Comparison of ENCODE assay signal across 12 mouse cellular contexts in genomic region chr6:30177305-30177704, GRCm38 (mm10).
DNase-seq lines count a peak whose midpoint lies in the region; ATAC-seq and TF ChIP-seq lines count a peak whose summit lies in the region.
"Had no signal": no experiment of that assay in that cellular context is flagged by ENCODE, and none has a peak within 500 bp of the region (broad histone marks: within the 10 kb centered on the region; RNA-seq: fewer than 3 reads in every experiment).

No protein-coding gene starts in this region.

- under 1% methylated on average over 14 of the region's 14 CpGs for WGBS in intestine, embryonic 14.5 days
- WGBS in intestine, postnatal 0 days = 4% methylated on average over 14 of the region's 14 CpGs
- WGBS in neural tube, embryonic 15.5 days = 1% methylated on average over 14 of the region's 14 CpGs

- peaks cover 32% of the 10 kb centered on the region for H3K4me1 ChIP-seq in intestine, embryonic 14.5 days (replicated peaks; ENCODE audit: control insufficient read depth, insufficient read depth, low read length)
- H3K4me1 ChIP-seq in intestine, postnatal 0 days (replicated peaks; ENCODE audit: control insufficient read depth, insufficient read depth, low read length) = no peaks in the 10 kb centered on the region
- H3K4me1 ChIP-seq in neural tube, embryonic 15.5 days = peaks cover 48% of the 10 kb centered on the region

- TF ChIP-seq CTCF in intestine, postnatal 0 days (IDR thresholded peaks at IDR 0.05; ENCODE audit: low read depth) = no peak

- ATAC-seq in intestine, embryonic 14.5 days (replicated peaks; ENCODE audit: low FRiP score, low TSS enrichment, low read depth) = no peak
- ATAC-seq in intestine, postnatal 0 days = no peak
- ATAC-seq in neural tube, embryonic 15.5 days (ENCODE audit: low FRiP score) = no peak

- H3K27me3 ChIP-seq in intestine, embryonic 14.5 days (replicated peaks; ENCODE audit: control insufficient read depth, insufficient read depth, low read length) = peaks cover 96% of the 10 kb centered on the region
- peaks cover 97% of the 10 kb centered on the region for H3K27me3 ChIP-seq in intestine, postnatal 0 days (replicated peaks; ENCODE audit: control insufficient read depth, insufficient read depth, low read length)
- peaks cover 93% of the 10 kb centered on the region for H3K27me3 ChIP-seq in neural tube, embryonic 15.5 days (replicated peaks)

- H3K9me3 ChIP-seq in intestine, embryonic 14.5 days (ENCODE audit: control insufficient read depth, low read length) = no peaks in the 10 kb centered on the region
- H3K9me3 ChIP-seq in intestine, postnatal 0 days (ENCODE audit: control insufficient read depth) = no peaks in the 10 kb centered on the region
- H3K9me3 ChIP-seq in neural tube, embryonic 15.5 days (replicated peaks) = no peaks in the 10 kb centered on the region
- H3K9me3 ChIP-seq: embryonic facial prominence, embryonic 15.5 days; hindbrain, embryonic 12.5 days; liver, embryonic 13.5 days had no signal

- DNase-seq in intestine, embryonic 14.5 days (ENCODE audit: low spot score) = peak; percentile 77
- DNase-seq in neural tube, embryonic 10.5 days (ENCODE audit: extremely low spot score, low spot score) = peak; percentile 49
- peak; percentile 51 for DNase-seq in embryo, embryonic 9.5 days (ENCODE audit: extremely low spot score)
- no peak for DNase-seq in urinary bladder, adult 2 months (ENCODE audit: low spot score)
- DNase-seq in heart, postnatal 4 days = no peak
- DNase-seq: liver, embryonic 13.5 days; thymus, postnatal 14 days had no signal

- H3K4me2 ChIP-seq in intestine, embryonic 14.5 days (ENCODE audit: low read length) = no peak overlapping the region
- H3K4me2 ChIP-seq in intestine, postnatal 0 days (replicated peaks; ENCODE audit: low read depth) = no peak overlapping the region
- H3K4me2 ChIP-seq in neural tube, embryonic 15.5 days = no peak overlapping the region
- H3K4me2 ChIP-seq: hindbrain, embryonic 12.5 days; liver, embryonic 13.5 days had no signal

- no peak overlapping the region for H3K4me3 ChIP-seq in intestine, embryonic 14.5 days (ENCODE audit: low read depth, low read length)
- H3K4me3 ChIP-seq in intestine, postnatal 0 days (ENCODE audit: low read depth, low read length) = no peak overlapping the region
- no peak overlapping the region for H3K4me3 ChIP-seq in neural tube, embryonic 15.5 days (replicated peaks)
- H3K4me3 ChIP-seq: embryonic facial prominence, embryonic 15.5 days; hindbrain, embryonic 12.5 days had no signal

- no peak overlapping the region for H3K9ac ChIP-seq in intestine, embryonic 14.5 days (ENCODE audit: low read length)
- no peak overlapping the region for H3K9ac ChIP-seq in intestine, postnatal 0 days (ENCODE audit: low read depth, low read length)
- no peak overlapping the region for H3K9ac ChIP-seq in neural tube, embryonic 15.5 days (replicated peaks)
- H3K9ac ChIP-seq: embryonic facial prominence, embryonic 15.5 days; hindbrain, embryonic 12.5 days; liver, embryonic 13.5 days had no signal

- no peaks in the 10 kb centered on the region for H3K36me3 ChIP-seq in intestine, embryonic 14.5 days (ENCODE audit: control insufficient read depth, insufficient read depth, low read length)
- H3K36me3 ChIP-seq in intestine, postnatal 0 days (ENCODE audit: control insufficient read depth, insufficient read depth) = no peaks in the 10 kb centered on the region
- no peaks in the 10 kb centered on the region for H3K36me3 ChIP-seq in neural tube, embryonic 15.5 days
- H3K36me3 ChIP-seq: embryonic facial prominence, embryonic 15.5 days; hindbrain, embryonic 12.5 days; liver, embryonic 13.5 days had no signal

- H3K27ac ChIP-seq in intestine, embryonic 14.5 days (ENCODE audit: low read depth) = no peak overlapping the region
- H3K27ac ChIP-seq in intestine, postnatal 0 days (ENCODE audit: low read depth, low read length) = no peak overlapping the region
- H3K27ac ChIP-seq in neural tube, embryonic 15.5 days (replicated peaks) = no peak overlapping the region
- H3K27ac ChIP-seq: embryonic facial prominence, embryonic 15.5 days; hindbrain, embryonic 12.5 days; liver, embryonic 13.5 days; macrophage had no signal

Comparison
In these comparisons a context has a peak if more than half of its experiments do, and no peak if none do; other contexts are left out.
1. DNase-seq: peak in intestine, embryonic 14.5 days (single experiment), neural tube, embryonic 10.5 days (single experiment) and embryo, embryonic 9.5 days (single experiment); none in urinary bladder, adult 2 months (single experiment) and heart, postnatal 4 days (single experiment).